Mouse (Mus musculus) ES-E14 (cell line): Measurements from ENCODE around the gene Gm10065. TPM values are rescaled to one million over a fixed set of nuclear protein-coding genes. Genes with fewer than 3 reads are reported as not detected.

Source experiments
- DNase-seq: peaks from one replicate; pipeline ENCODE4 v3.0.0-alpha.2; 2013; ENCODE audit warnings: low read depth, low spot score
- H3K27ac ChIP-seq: 2 replicates; pipeline ENCODE4 v1.5.1; 2012; ENCODE audit warnings: low read depth, mild to moderate bottlenecking, low read length, moderate library complexity, mixed read lengths; ENCODE audit not compliant: poor library complexity, insufficient read depth, severe bottlenecking
- H3K36me3 ChIP-seq: 2 replicates; pipeline ENCODE4 v1.6.1; 2012; ENCODE audit warnings: mild to moderate bottlenecking, low read length, moderate library complexity, mixed read lengths; ENCODE audit not compliant: control insufficient read depth, poor library complexity, insufficient read depth, severe bottlenecking
- H3K4me1 ChIP-seq, 2 experiments: fragments of 150-350 bp in 1 of 2; sonication (generic) in 1 of 2; 2 replicates each; pipeline ENCODE4 v1.6.1; 2012; ENCODE audit warnings: low read length in 2 of 2, mild to moderate bottlenecking in 1 of 2, mixed read lengths in 1 of 2; ENCODE audit not compliant: control insufficient read depth in 2 of 2, insufficient read depth in 2 of 2, poor library complexity in 1 of 2
- H3K4me3 ChIP-seq, 2 experiments: fragments of 150-350 bp in 1 of 2; sonication (generic) in 1 of 2; 2 replicates each; pipeline ENCODE4 v1.5.1; 2012; ENCODE audit warnings: low read length in 2 of 2, low read depth in 1 of 2, mild to moderate bottlenecking in 1 of 2, mixed read lengths in 1 of 2; ENCODE audit not compliant: insufficient read depth in 1 of 2, poor library complexity in 1 of 2, severe bottlenecking in 1 of 2
- H3K9ac ChIP-seq: 2 replicates; pipeline ENCODE4 v1.6.1; 2012; ENCODE audit warnings: low read depth, mild to moderate bottlenecking, low read length, mixed read lengths; ENCODE audit not compliant: poor library complexity, insufficient read depth, severe bottlenecking
- H3K9me3 ChIP-seq: fragments of 150-350 bp; sonication (generic); 2 replicates; pipeline ENCODE4 v1.6.1; 2012; ENCODE audit warnings: low read depth, mild to moderate bottlenecking, low read length; ENCODE audit not compliant: control insufficient read depth, insufficient read depth
- CHD2 ChIP-seq: IDR thresholded peaks from 2 replicates; pipeline ENCODE4 v1.6.1; 2014; ENCODE audit warnings: mild to moderate bottlenecking, low read depth, low read length, inconsistent platforms
- HCFC1 ChIP-seq: IDR thresholded peaks from 2 replicates; pipeline ENCODE4 v1.6.1; 2012; ENCODE audit warnings: low read length, inconsistent platforms, borderline replicate concordance; ENCODE audit not compliant: insufficient read depth
- MAFK ChIP-seq: IDR thresholded peaks from 2 replicates; pipeline ENCODE4 v1.6.1; 2014; ENCODE audit warnings: mild to moderate bottlenecking, low read depth, low read length, inconsistent platforms; ENCODE audit not compliant: insufficient read depth
- ZC3H11A ChIP-seq: IDR thresholded peaks from 2 replicates; pipeline ENCODE4 v1.6.1; 2012; ENCODE audit warnings: low read depth, mild to moderate bottlenecking, inconsistent platforms, low read length, borderline replicate concordance
- ZNF384 ChIP-seq: IDR thresholded peaks from 2 replicates; pipeline ENCODE4 v1.6.1; 2012; ENCODE audit warnings: low read depth, low read length, inconsistent platforms
- in situ Hi-C, 2 experiments: fragments of 600-800 bp; cut with MboI; formaldehyde crosslinking; loops; one replicate each; pipeline ENCODE4 v1.15.1; 2025; ENCODE audit warnings: low sequenced_read_pairs in 2 of 2, inconsistent platforms in 1 of 2; ENCODE audit not compliant: unreplicated experiment in 2 of 2
- total RNA-seq: library from RNA; depleted of rRNA; stranded (reverse); fragments of 300-350 nt; gene quantifications from 2 replicates; pipeline ENCODE4 v1.2.3, GENCODE M21; 2012; rRNA removed

Gene Gm10065
- total RNA-seq, 1 experiment = not detected

- in situ Hi-C loops = no loop called here
- peak; percentile 88 for TF ChIP-seq ZNF384
- no peak for TF ChIP-seq HCFC1
Measured at GRCm38 (mm10) chr13:21441207-21441572, 38.1 kb downstream of the Gm10065 start.

GRCm38 (mm10) chr13:21440503-21441206 is 38.6 kb downstream of the Gm10065 start, which contains the start of gene Pgbd1:
Gene Pgbd1, minus strand, starts transcription at chr13:21441058.
- no peak for TF ChIP-seq MAFK
- peak; percentile 36; the same call in 1 of the 2 replicates for TF ChIP-seq HCFC1
- Histone ChIP-seq H3K36me3 (peaks cover 8% of the 10 kb centered on the region), H3K27ac (no peak within 1 kb of the TSS), H3K9ac (peak within 1 kb of the TSS; percentile 93), H3K9me3 (no peaks in the 10 kb centered on the region), H3K4me3 (peak within 1 kb of the TSS; percentile 80 to 85), H3K4me1 (peaks cover 0 to 3% of the 10 kb centered on the region in 2 experiments; a peak in 1 of 4 replicates)
- DNase-seq = no peak
- in situ Hi-C loops = no loop called here

More at GRCm38 (mm10) chr13:21441207-21441572, 38.1 kb downstream of the Gm10065 start:
- Histone ChIP-seq H3K9me3 (no peaks in the 10 kb centered on the region), H3K36me3 (peaks cover 8% of the 10 kb centered on the region), H3K9ac (peak overlapping the region; percentile 93), H3K4me1 (peaks cover 0 to 3% of the 10 kb centered on the region in 2 experiments; a peak in 1 of 4 replicates), H3K4me3 (peak overlapping the region; percentile 80 to 85), H3K27ac (no peak overlapping the region)
- DNase-seq = no peak

DNA sequence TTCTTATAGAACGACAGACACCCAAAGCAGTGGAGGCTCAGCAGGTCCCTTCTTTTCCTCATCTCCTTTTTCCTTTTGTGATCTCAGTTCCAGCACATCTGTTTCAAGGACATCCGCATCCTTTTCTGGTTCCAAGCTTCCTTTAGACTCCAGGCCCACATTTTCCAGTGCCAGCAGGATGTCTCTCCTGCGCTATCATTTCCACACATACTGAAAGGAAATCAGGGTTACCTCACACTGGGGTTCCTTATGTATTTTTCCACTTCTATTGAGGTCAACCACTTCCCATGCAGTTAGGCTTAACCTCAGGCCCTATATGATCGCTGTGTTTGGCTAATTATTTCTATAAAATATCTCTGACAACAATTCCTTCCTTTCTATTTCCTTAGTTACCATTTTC is 43.8 kb downstream of the Gm10065 start:
- Histone ChIP-seq H3K9me3 (no peaks in the 10 kb centered on the region), H3K36me3 (no peaks in the 10 kb centered on the region), H3K4me1 (peaks cover 0 to 1% of the 10 kb centered on the region in 2 experiments; a peak in 1 of 4 replicates), H3K27ac (no peak overlapping the region), H3K9ac (no peak overlapping the region), H3K4me3 (no peak overlapping the region)
- no peak for TF ChIP-seq ZC3H11A
- no peak for TF ChIP-seq CHD2
- no peak for TF ChIP-seq MAFK
- no peak for TF ChIP-seq HCFC1
- no peak for TF ChIP-seq ZNF384
- in situ Hi-C loops = no loop called here
- DNase-seq = no peak

Other genes starting within 250 kb of the Gm10065 start
- not detected in 2 replicates for gene Gpx5, start 186.7 kb downstream of the Gm10065 start, total RNA-seq
- 2.1 and 2.2 TPM in 2 replicates for gene Gpx6, start 167.3 kb downstream of the Gm10065 start, total RNA-seq
- gene Olfr1367, start 132.5 kb downstream of the Gm10065 start, total RNA-seq = not detected in 2 replicates
- gene Zscan12, start 116.6 kb downstream of the Gm10065 start, total RNA-seq = 7.1 and 10.4 TPM in 2 replicates
- gene Zkscan3, start 76.7 kb downstream of the Gm10065 start, total RNA-seq = 20.4 and 21.7 TPM in 2 replicates
- 1.2 and 1.5 TPM in 2 replicates for gene Pgbd1, start 38.4 kb downstream of the Gm10065 start, total RNA-seq
- gene Zscan26, start 25.7 kb downstream of the Gm10065 start, total RNA-seq = 22.9 and 25.8 TPM in 2 replicates
- gene Nkapl, start 10.9 kb downstream of the Gm10065 start, total RNA-seq = 0.58 and 0.98 TPM in 2 replicates
- 0.31 and 0.79 TPM in 2 replicates for gene Zkscan4, start 534 bp downstream of the Gm10065 start, total RNA-seq
- 0.11 and 0.31 TPM in 2 replicates for gene AK157302, start 15.8 kb upstream of the Gm10065 start, total RNA-seq
- 23.4 and 35.7 TPM in 2 replicates for gene Gm11273, start 22.0 kb upstream of the Gm10065 start, total RNA-seq
- 9.2 and 16.1 TPM in 2 replicates for gene Zkscan8, start 51.7 kb upstream of the Gm10065 start, total RNA-seq
- not detected in 2 replicates for gene Olfr1366, start 63.4 kb upstream of the Gm10065 start, total RNA-seq
- gene Olfr1535, start 80.5 kb upstream of the Gm10065 start, total RNA-seq = not detected in 2 replicates
- gene Olfr1364, start 102.3 kb upstream of the Gm10065 start, total RNA-seq = not detected in 2 replicates
- not detected in 2 replicates for gene Olfr1362, start 134.6 kb upstream of the Gm10065 start, total RNA-seq
- 0.13 TPM in 1 of 2 replicates, not detected in the other for gene Olfr11, start 163.1 kb upstream of the Gm10065 start, total RNA-seq
- not detected in 2 replicates for gene Olfr1361, start 183.9 kb upstream of the Gm10065 start, total RNA-seq
- not detected in 2 replicates for gene Olfr1360, start 198.0 kb upstream of the Gm10065 start, total RNA-seq
- gene Olfr1359, start 218.7 kb upstream of the Gm10065 start, total RNA-seq = not detected in 2 replicates
- 1,275 and 1,694 TPM in 2 replicates for gene Hist1h2bl, start 236.7 kb upstream of the Gm10065 start, total RNA-seq
- 1,685 and 2,304 TPM in 2 replicates for gene Hist1h2ai, start 237.0 kb upstream of the Gm10065 start, total RNA-seq
- 2,227 and 2,394 TPM in 2 replicates for gene Hist1h3h, start 238.2 kb upstream of the Gm10065 start, total RNA-seq
- gene Hist1h2bm, start 242.6 kb upstream of the Gm10065 start, total RNA-seq = 468 and 757 TPM in 2 replicates